Mouse (Mus musculus): ENCODE data around the gene Draxin.

Gene Draxin

GRCm38 (mm10) chr4:148116657-148117056 lies 13.8 kb downstream of the Draxin start:
- DNase-seq (ENCODE audit: extremely low spot score, low spot score): peak; percentile 26

GRCm38 (mm10) chr4:148115467-148115866 lies 15.0 kb downstream of the Draxin start:
- peak; percentile 61 for DNase-seq (ENCODE audit: extremely low spot score, low spot score)

DNA sequence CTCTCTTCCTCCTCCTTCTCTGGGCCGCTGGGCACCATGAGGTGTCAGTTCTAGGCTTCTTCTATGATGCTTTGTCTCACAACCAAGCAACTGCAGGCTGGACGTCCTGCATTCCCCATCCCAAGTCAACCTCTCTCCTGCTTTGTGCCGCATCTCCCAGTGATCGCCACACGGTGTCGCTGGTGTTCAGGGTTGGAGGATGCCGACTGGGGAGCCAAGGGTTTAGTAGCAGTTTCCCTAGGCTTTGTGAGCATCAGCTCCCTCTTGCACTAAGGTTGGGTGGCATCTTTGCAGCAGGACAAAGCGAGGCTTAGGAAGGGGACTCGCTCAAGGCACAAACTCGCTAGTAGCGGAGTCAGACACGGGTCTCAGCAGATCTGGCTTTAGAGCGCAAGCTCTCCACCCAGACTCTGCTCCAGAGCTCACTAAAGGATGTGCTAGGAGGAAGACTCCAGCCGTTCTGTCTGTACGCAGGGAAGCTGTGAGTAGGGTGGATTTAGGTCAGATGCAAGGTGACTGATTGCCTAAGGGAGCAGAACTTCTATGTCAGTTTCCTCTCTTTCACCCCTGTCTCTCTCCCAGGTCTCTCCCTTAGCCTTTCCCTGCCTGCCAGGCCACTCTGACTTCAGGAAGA lies 15.6 kb downstream of the Draxin start:
- peak; percentile 93 for DNase-seq (ENCODE audit: extremely low spot score, low spot score)

DNA sequence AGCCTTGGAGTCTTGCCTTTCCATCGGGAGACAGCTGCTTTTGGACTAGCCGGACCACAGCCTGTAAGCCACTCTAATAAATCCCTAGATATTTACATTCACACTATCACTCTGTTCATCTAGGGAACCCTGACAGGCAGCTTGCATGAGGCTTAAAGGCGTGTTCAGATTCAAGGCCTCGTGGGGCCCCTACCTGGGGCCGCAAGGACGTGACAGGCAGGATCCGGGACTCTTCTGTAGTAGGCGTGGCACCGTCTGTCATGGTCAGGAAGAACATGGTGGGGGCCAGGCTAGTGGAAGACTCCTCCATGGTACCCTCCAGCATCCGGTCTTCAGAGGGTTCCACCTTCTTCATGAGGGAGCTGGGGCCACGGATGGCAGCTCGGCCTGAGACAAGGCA lies 18.0 kb downstream of the Draxin start:
- DNase-seq (ENCODE audit: extremely low spot score, low spot score): no peak

DNA sequence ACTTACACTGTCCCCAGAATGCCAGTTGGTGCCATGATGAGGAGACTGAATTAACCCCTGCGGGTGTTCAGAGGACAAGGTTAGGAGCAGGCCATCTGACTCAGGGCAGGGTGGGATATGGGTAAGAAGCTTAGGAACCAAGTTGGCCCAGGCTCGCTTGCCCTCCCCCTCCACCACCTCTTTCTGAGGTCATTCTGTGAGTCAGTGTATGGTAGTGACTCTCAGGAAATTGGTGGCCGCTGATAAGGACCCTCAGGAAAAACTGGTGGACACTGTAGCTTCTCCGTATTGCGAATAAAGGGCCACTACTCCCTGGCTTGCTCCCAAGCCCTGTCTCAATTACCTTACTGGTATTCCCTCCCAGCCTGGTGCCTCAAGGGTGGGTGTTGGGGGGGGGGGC lies 21.3 kb downstream of the Draxin start:
- DNase-seq (ENCODE audit: extremely low spot score, low spot score): no peak

- no peak for DNase-seq (ENCODE audit: extremely low spot score, low spot score)
These were observed 21.9 kb downstream of the Draxin start for GRCm38 (mm10) chr4:148108565-148109100.

- DNase-seq (ENCODE audit: extremely low spot score, low spot score): peak; percentile 73
These were observed 22.7 kb downstream of the Draxin start for GRCm38 (mm10) chr4:148107621-148108291.

DNA sequence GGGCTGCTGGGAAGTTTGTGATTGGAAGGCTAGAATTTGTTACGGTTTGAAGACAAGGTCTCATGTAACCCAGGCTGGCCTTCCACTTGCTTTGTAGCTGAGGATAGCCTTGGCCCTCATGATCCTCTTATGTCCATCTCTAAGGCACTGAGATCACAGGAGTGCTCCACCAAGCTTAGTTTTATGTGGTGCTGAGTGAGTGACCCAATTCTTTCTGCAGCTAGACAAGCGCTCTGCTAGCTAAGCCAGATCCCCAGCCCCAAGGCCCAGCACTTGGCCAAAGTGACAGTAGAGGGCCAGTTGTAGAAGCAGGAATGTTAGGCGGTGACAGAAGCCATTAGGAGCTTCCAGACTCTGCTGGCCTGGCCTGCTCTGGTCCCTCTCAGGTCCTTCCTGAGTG lies 26.4 kb downstream of the Draxin start:
- no peak for DNase-seq (ENCODE audit: extremely low spot score, low spot score)

- DNase-seq (ENCODE audit: extremely low spot score, low spot score): peak; percentile 69
These were observed 28.5 kb downstream of the Draxin start for GRCm38 (mm10) chr4:148101801-148102527.

GRCm38 (mm10) chr4:148098666-148099065 lies 31.8 kb downstream of the Draxin start:
- no peak for DNase-seq (ENCODE audit: extremely low spot score, low spot score)

DNA sequence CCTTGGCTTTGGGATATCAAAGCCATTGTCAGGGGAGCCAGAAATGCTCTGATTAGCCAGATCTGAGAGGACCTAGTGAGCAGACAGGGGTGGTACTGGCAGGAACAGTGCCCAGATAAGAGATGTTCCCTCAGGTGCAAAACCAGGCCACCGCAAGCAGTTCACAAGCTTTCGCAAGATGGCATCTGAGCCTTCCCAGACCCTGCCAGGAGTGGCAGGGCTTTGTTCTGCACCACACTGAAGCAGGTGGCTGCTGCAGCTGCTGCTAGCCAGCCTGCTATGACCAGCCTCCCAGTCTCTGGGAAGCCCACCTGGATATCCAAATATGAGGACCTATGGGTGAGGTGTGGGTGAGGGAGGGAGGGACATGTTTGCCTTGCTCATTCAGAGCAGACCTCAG lies 32.6 kb downstream of the Draxin start:
- DNase-seq (ENCODE audit: extremely low spot score, low spot score): no peak

DNA sequence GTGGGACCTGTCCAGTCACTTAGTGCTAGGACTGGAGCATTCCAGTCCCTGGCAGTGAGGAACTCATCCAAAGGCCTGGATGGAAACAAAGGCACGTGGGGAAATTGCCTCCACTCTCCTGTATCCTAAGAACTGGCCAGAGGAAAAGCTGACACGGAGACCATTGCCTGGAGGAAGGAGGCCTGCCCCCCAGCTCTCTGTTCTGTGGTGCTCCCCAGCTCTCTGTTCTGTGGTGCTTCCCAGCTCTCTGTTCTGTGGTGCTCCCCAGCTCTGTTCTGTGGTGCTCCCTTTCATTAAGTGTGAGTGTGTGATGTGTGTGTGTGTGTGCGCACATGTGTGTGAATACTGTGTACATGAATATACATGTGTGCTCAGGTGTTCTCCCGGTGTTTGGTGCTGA lies 35.4 kb downstream of the Draxin start:
- DNase-seq (ENCODE audit: extremely low spot score, low spot score): no peak

GRCm38 (mm10) chr4:148094161-148094560 lies 36.3 kb downstream of the Draxin start:
- no peak for DNase-seq (ENCODE audit: extremely low spot score, low spot score)

DNA sequence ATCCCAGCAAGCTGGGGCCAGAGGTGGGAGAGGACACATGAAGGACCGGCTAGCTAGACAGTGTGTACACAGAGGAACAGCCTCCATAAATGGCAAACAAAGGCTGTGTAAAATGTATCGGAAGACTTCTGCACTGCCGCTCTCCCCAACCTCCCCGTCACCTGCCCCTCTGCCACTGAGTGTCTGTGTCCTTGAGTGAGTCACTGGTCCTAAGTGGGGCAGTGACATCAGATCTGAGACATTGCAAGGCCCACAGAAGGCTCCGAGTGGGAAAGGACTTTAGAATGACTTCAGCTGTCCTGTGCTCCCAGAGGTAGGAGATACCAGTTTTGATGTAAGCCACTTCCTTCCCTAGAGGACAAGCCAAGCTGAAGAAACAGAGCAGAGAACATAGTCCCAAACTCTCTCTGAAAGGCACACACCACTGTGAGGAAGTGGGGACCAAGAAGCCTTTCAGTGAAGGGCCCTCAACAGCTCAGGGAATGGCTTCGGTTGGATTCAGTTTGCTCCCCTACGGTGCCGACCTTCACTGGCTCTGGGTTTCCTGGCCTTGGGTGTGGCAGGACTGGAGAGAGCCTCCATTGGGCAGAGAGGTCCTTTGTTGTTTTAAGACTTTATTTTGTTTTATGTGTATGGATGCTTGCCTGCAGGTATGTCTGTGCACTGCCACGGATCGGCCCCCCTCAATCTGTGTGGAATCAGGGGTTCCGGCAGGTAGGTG lies 37.8 kb downstream of the Draxin start:
- no peak for DNase-seq (ENCODE audit: extremely low spot score, low spot score)

- no peak for DNase-seq (ENCODE audit: extremely low spot score, low spot score)
These were observed 39.3 kb downstream of the Draxin start for GRCm38 (mm10) chr4:148091181-148091580.

DNA sequence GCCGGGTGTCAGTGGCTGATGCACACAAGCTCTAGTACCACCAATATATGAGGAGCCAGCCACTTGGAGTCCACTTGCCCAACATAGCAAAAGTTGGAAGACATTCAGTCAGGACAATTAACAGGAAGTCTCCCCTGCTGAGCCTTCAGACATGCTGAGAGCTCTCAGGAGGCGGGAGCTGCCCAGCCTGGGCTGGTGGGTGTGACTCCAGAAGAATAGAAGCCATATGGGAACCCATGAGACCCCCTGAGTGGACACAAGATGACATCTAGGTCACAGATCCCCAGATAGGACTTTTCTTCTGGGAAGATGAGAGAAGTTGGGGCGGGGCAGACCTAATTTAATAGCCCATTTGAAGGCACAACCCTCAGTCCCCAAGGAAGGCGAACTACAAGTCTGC lies 41.3 kb downstream of the Draxin start:
- no peak for DNase-seq (ENCODE audit: extremely low spot score, low spot score)

DNA sequence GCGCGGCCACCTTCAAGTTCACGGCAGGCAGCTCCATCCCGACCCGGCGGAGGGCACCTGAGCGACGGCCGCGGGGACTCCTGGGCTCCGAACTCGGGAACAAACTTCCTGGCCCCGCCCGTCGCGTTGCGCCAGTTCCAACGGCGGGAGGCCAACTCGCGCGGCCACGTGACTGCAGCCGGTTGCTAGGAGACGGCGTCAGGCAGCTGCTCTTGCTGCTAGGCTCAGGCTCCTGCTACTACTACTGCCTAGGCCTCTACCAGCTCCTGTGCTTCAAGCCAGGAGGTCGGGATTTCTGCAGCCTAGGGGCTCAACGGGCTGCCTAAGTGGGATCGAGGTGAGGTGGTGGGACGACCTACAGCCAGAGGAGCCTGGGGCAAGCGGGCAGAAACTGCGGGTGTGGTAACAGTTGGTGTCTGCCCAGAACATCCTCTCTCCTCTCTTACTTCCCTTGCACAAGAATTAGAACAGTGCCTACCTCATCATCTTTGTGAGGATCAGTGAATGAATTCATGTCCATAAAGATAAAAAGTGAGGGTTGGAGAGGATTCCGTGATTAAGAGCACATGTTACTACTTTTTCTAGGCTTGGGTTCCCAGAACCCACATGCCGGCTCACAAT lies 42.5 kb downstream of the Draxin start, which contains the start of gene Agtrap:
TSS of gene Agtrap (minus strand) at position 125 of the 621 bp plus-strand sequence.
- DNase-seq (ENCODE audit: extremely low spot score, low spot score): peak; percentile 92

GRCm38 (mm10) chr4:148087091-148087906 lies 43.2 kb downstream of the Draxin start:
- no peak for DNase-seq (ENCODE audit: extremely low spot score, low spot score)

- DNase-seq (ENCODE audit: extremely low spot score, low spot score): no peak
These were observed 44.6 kb downstream of the Draxin start for GRCm38 (mm10) chr4:148085907-148086305.
